Mouse (Mus musculus) kidney, adult 8-10 months (tissue): ENCODE measurements at regions not wholly inside any gene's neighbourhood (a gene's known extent, or its start where the extent isn't known, plus 50 kb on each side); places are given as distances from the start of the nearest gene placed in this dataset.

ENCODE experiments used
- DNase-seq, 2 experiments: peaks; one replicate each; pipeline ENCODE4 v3.0.0; 2022

GRCm38 (mm10) chrX:143462632-143463031 is 55.8 kb upstream of the Pak3 start:
- DNase-seq, result no peak

DNA sequence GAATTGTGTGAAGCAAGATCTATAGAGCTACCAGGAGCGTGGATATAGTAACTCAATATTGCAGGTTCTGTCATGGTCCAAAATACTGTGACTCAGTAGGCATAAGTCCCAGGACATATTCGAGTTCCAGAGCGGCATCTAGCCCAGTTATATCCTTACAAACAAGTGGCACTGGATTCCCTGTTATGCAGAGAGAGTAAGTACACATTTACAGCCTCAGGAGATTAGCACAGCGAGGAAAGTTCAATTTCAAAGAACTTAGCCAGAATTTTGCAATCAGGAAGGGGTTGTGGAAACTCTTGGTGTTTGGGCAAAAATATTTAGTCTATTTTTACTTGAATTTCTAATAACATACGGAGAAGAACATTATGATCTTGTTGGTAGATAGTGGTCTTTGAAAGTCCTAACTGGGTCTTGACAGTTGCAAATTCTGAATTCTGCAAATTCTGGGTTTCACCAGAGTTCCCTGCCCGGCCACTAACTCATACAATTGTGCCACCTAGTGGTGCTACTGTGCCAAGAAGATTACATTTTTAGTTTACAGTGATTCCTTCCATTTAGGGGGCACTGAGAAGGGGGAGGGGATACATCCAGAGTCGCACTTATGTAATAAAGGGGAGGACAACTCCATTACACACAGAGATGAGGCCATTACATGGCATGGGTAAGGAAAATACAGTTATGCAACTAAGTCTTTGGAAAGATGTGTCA is 54.7 kb upstream of the Chrdl1 start:
- no peak for DNase-seq

DNA sequence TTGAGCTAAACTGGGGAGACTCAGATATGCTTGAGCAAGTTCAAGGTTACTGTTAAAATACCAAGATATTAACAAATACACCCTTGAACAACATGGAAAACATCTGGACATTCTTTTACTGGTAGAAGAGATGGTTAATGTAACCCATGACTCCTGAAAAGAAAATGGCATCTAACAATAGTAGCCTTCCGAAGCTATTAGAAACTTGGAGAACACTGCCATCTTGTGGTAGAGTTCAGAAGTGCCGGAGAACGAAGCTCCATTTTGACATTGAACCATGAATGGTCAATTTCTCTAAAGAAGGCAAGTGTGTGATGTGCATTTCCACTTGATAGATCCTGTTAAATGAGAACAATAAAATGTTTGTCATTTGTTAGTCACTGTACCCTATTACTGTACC is 50.5 kb upstream of the Chrdl1 start:
- peak; percentile 7 to 42 for DNase-seq
